Mouse (Mus musculus) urinary bladder, postnatal 14 days (tissue): ENCODE measurements around the gene Hist1h2ap.
"Not testable (repeated sequence)": the region's sequence is repeated elsewhere in the genome, so short reads cannot be mapped to it uniquely, and the experiment has no call there.

ENCODE experiments used
- DNase-seq: peaks from one replicate; pipeline ENCODE4 v3.0.0; 2021; ENCODE audit warnings: low spot score

The Hist1h2ap gene

GRCm38 (mm10) chr13:21833461-21833860 lies at the start of gene Hist1h2ap, which contains the start of gene Hist1h2br:
Gene Hist1h2ap, minus strand, starts transcription at chr13:21833507.
Gene Hist1h2br, plus strand, starts transcription at chr13:21833743.
- not testable (repeated sequence) for DNase-seq

GRCm38 (mm10) chr13:21882760-21883405 lies 49.6 kb upstream of the Hist1h2ap start:
- DNase-seq: peak; percentile 4

- peak; percentile 4 for DNase-seq
These were observed 48.8 kb upstream of the Hist1h2ap start for GRCm38 (mm10) chr13:21881878-21882669.

DNA sequence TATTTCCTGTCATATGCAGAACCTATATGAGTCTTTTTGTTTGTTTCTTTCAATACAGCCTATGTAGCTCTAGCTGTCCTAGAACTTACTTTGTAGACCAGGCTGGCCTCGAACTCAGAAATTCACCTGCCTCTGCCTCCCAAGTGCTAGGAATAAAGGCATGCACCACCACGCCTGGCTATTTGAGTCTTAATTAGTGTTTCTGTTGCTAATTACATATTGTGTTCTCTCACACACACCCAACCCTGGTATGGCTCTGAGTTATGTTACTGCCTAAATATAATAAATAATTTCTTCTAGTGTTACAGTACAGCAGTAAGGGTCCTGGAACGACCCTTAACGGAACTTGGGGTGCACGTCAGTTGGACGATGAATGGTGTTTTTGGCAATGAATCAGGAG lies 47.4 kb upstream of the Hist1h2ap start:
- no peak for DNase-seq

DNA sequence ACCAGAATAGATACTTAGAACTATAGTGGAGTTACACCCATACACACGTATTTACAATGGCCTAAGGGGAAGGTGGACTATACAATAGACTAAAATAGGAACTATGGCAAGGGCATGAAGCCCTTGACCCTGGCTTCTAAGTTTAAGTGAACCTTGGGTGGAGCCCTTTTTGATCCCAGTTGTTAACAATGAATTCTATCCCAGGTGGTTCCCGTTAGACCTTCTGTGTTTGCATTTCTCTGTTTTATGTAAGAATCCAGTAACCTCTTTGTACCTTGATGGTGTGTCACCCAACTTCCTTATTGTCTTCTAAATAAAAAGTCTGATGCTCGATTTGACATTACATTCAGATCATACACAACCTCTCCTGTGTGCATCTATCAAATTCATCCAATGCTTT lies 32.2 kb upstream of the Hist1h2ap start:
- DNase-seq: not testable (repeated sequence)

- DNase-seq: no peak
These were observed 28.3 kb upstream of the Hist1h2ap start for GRCm38 (mm10) chr13:21861608-21862007.

- peak; percentile 22 for DNase-seq
These were observed 22.4 kb upstream of the Hist1h2ap start for GRCm38 (mm10) chr13:21855698-21856162.

GRCm38 (mm10) chr13:21855146-21855545 lies 21.8 kb upstream of the Hist1h2ap start:
- peak; percentile 58 for DNase-seq

GRCm38 (mm10) chr13:21852215-21852945 lies 19.1 kb upstream of the Hist1h2ap start:
- no peak for DNase-seq

DNA sequence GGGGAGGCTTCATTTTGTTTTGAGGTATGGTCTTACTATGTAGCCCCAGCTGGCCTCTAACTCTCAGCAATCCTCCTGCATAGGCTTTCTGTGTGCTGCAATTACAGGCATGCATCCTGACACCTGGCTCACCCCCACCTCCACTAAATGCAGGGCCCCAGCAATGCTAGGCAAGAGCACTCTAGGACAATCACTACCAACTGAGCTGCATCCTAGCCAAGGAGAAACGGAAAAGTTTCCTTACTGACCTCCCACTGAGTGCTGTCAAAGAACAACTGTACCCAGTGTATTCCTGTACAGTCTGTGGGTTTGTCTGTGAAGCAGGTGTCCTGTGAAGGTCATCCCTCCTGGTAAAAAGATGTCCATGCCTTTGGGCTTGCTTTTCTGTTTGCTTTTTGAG lies 17.4 kb upstream of the Hist1h2ap start:
- not testable (repeated sequence) for DNase-seq

- no peak for DNase-seq
These were observed 14.6 kb upstream of the Hist1h2ap start for GRCm38 (mm10) chr13:21847883-21848282.

DNA sequence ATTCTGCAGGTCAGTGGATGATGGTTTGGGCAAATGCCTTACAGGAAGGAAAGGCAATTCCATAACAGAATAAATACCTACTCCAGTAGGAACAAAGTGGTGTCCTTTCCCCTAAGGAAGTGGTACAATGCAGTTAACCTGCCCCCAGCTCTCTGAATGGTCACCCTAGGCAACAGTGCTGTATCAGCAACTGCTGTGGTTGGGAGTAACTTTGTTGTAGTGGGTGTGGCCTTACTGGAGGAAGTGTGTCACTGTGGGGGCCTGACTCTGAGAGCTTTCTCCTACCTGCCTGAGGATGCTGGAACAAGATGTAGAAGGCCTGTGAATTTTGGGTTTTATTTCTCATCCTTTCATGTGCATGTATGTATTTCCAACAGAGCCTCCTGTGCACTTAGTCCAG lies 13.0 kb upstream of the Hist1h2ap start:
- not testable (repeated sequence) for DNase-seq

GRCm38 (mm10) chr13:21840508-21840907 lies 7.2 kb upstream of the Hist1h2ap start:
- not testable (repeated sequence) for DNase-seq

DNA sequence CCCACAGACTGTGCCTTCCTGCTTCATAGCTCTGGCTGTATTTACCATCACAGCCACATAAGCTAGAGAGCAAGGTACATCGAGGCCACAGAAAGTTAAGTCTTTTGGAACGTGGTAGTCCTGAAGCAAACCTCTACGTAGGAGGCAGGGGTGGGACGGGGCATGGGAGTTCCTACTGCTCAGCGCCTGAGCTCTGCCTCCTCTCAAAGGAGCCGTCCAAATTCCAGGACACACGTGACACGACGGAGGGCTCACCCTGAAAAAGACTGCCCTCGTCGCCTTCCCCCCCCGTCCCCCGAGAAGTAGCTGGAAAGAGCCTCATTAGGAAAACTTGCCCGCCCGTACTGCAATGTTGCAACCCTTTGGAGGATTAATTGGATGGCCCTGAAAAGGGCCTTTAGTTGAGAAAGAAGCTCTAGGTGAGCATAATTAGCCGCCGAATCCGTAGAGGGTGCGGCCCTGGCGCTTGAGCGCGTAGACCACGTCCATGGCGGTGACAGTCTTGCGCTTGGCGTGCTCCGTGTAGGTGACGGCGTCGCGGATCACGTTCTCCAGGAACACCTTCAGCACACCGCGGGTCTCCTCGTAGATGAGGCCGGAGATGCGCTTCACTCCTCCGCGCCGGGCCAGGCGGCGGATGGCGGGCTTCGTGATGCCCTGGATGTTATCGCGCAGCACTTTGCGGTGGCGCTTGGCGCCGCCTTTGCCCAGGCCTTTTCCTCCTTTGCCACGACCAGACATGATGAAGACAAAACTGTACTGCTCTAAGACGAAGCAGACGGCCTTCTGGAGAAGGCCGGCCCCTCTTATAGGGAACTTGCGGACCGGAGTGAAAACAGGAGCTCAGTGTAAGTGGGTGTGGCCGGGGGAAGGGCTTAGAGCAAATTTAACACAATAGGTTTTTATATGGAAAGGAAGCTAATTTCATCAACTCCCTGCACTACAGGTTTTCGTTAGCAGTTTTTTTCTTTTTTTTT lies 1.6 kb downstream of the Hist1h2ap start, which contains the start of gene Hist1h4n:
Hist1h4n (minus strand) TSS at position 779 of the 977 bp plus-strand sequence.
- peak; percentile 15 for DNase-seq

GRCm38 (mm10) chr13:21830344-21830743 lies 3.0 kb downstream of the Hist1h2ap start:
- no peak for DNase-seq

DNA sequence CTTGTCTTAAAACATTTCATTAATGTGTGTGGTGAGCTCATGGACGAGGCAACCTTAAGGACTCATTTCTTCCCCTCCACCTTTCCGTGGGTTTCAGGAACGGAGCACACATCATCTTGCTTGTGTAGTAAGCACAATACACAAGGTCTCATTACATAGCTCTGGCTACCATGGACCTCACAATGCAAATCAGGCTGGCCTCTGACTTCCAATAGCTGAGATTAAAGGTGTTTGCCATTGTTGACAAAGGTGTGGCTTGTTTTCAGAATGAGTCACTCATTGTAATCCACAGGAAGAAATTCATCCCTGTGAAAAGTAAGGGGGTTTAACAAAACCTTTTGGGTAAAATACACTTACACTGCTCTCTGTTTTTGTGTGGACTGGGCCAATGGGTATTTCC lies 4.8 kb downstream of the Hist1h2ap start:
- no peak for DNase-seq

DNA sequence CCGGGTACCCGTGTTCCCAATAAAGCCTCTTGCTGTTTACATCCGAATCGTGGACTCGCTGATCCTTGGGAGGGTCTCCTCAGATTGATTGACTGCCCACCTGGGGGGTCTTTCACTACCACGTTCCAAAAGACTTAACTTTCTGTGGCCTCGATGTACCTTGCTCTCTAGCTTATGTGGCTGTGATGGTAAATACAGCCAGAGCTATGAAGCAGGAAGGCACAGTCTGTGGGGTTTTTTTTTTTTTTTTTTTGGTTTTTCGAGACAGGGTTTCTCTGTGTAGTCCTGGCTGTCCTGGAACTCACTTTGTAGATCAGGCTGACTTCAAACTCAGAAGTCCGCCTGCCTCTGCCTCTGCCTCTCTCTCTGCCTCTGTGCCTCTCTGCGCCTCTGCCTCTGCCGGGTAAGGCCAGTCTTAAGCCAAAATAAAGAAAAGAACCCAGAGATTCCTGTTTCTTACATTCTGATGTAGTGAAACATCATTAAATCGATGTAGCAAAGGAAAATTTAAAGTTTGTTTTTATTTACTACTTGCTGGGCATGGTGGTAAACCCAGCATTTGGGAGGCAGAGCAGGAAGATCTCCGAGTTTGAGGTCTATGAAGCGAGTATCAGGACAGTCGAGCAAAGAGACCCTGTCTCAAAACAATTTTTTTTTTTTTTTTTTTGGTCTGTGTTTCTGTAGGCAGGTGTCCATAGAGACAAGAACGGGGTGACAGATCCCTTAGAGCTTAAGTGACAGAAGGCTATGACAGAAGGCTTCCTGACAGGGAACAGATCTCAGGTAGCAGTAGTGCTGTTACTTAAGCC lies 13.0 kb downstream of the Hist1h2ap start:
- DNase-seq: not testable (repeated sequence)

DNA sequence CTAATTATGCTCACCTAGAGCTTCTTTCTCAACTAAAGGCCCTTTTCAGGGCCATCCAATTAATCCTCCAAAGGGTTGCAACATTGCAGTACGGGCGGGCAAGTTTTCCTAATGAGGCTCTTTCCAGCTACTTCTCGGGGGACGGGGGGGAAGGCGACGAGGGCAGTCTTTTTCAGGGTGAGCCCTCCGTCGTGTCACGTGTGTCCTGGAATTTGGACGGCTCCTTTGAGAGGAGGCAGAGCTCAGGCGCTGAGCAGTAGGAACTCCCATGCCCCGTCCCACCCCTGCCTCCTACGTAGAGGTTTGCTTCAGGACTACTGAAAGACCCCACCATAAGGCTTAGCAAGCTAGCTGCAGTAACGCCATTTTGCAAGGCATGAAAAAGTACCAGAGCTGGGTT lies 21.2 kb downstream of the Hist1h2ap start:
- DNase-seq: not testable (repeated sequence)

DNA sequence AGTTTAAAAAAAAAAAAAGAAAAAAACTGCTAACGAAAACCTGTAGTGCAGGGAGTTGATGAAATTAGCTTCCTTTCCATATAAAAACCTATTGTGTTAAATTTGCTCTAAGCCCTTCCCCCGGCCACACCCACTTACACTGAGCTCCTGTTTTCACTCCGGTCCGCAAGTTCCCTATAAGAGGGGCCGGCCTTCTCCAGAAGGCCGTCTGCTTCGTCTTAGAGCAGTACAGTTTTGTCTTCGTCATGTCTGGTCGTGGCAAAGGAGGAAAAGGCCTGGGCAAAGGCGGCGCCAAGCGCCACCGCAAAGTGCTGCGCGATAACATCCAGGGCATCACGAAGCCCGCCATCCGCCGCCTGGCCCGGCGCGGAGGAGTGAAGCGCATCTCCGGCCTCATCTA lies 21.8 kb downstream of the Hist1h2ap start, which contains the start of gene Hist1h4m:
Hist1h4m (plus strand) TSS at position 208 of the 400 bp plus-strand sequence.
- DNase-seq: peak; percentile 57

DNA sequence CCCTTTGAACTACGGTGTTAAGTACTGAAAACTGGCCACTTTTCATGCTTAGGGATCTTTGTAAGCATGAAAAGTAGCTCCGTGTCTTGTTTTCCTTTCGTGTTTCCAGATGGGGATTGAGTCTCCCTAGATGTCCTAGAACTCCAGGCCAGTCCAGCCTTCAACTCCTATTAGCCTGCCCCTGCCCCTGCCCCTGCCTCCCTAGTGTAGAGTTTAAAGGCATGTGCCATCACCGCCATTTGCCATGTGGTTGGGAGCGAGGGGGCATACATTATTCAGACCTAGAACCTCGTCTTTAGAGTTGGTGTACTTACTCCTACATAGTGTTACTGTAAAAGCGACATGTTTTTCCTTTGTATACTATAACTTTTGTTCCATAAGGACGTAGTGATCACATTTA lies 22.2 kb downstream of the Hist1h2ap start:
- not testable (repeated sequence) for DNase-seq
